Mouse (Mus musculus) midbrain, embryonic 16.5 days (tissue): Measurements from ENCODE around the gene Dglucy. TPM values are rescaled to one million over a fixed set of nuclear protein-coding genes. Genes with fewer than 3 reads are reported as not detected.

Experiments used
- ATAC-seq: fragments of 200-750 bp; cut with Nextera tagmentation; 2 replicates; pipeline ENCODE4 v1.8.0; 2017; ENCODE audit warnings: moderate TSS enrichment
- H3K27ac ChIP-seq: fragments of 300-500 bp; sonication (generic); 2 replicates; pipeline ENCODE4 v1.5.1; 2014; ENCODE audit warnings: mild to moderate bottlenecking, low read length, mixed read lengths
- H3K27me3 ChIP-seq: fragments of 300-500 bp; sonication (generic); 2 replicates; pipeline ENCODE4 v1.6.1; 2014; ENCODE audit warnings: low read depth, low read length, mixed read lengths; ENCODE audit not compliant: control insufficient read depth, insufficient read depth
- H3K36me3 ChIP-seq: fragments of 300-500 bp; sonication (generic); 2 replicates; pipeline ENCODE4 v1.6.1; 2014; ENCODE audit warnings: mild to moderate bottlenecking, low read length, moderate library complexity, mixed read lengths; ENCODE audit not compliant: control insufficient read depth, insufficient read depth
- H3K4me1 ChIP-seq: fragments of 300-500 bp; sonication (generic); 2 replicates; pipeline ENCODE4 v1.6.1; 2014; ENCODE audit warnings: mild to moderate bottlenecking, low read length, mixed read lengths; ENCODE audit not compliant: control insufficient read depth, insufficient read depth
- H3K4me2 ChIP-seq: fragments of 300-500 bp; sonication (generic); 2 replicates; pipeline ENCODE4 v1.6.1; 2014; ENCODE audit warnings: mild to moderate bottlenecking, low read length, mixed read lengths
- H3K4me3 ChIP-seq: fragments of 300-500 bp; sonication (generic); 2 replicates; pipeline ENCODE4 v1.5.1; 2014; ENCODE audit warnings: low read depth, mild to moderate bottlenecking, low read length, moderate library complexity, mixed read lengths
- H3K9ac ChIP-seq: fragments of 300-500 bp; sonication (generic); 2 replicates; pipeline ENCODE4 v1.6.1; 2014; ENCODE audit warnings: low read depth, low read length, mixed read lengths
- H3K9me3 ChIP-seq: fragments of 300-500 bp; sonication (generic); replicated peaks from 2 replicates; pipeline ENCODE4 v1.6.1; 2014; ENCODE audit warnings: mild to moderate bottlenecking, low read length, mixed read lengths; ENCODE audit not compliant: control insufficient read depth, poor library complexity, severe bottlenecking
- WGBS: fragments of 180-500 bp; shearing (Covaris S2); extraction: QIAGEN DNeasy Blood & Tissue Kit; methylation state at CpG from one replicate; pipeline ENCODE4 v1.1.7; 2014; 5-methylcytosine and 5-hydroxymethylcytosine counted together
- polyA plus RNA-seq: library from polyadenylated mRNA; unstranded; fragments of >200 nt; fragmentation: Nextera tagmentation; extraction: Ambion mirVana; gene quantifications from 2 replicates; pipeline ENCODE4 v1.2.1, GENCODE M21; 2015

Dglucy gene
- polyA plus RNA-seq, 1 experiment from 2014 or later: 2.9 TPM

DNA sequence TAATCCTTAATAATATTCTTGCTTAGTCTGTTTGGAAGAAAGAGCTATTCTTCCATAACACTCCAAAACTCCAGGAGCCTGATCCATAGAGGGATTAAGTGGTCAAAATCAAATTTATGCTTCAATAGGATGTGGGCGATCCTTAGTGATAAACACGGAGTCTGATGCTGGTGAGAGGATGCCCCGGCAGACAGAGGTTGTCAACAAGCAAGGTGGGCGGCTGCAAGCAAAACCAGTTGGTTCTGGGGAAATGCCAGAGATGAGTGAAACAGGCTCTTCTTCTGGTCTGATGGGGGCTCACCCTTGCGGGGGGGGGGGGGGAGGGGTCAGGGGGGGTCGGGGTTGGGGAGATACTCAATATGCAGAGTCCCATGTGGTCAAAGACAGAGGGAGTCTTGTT lies 97.1 kb downstream of the Dglucy start:
- ATAC-seq: no peak
- no peaks in the 10 kb centered on the region for H3K9me3 ChIP-seq
- H3K27me3 ChIP-seq: no peaks in the 10 kb centered on the region
- H3K4me2 ChIP-seq: no peak overlapping the region
- 77% methylated on average over 4 of the region's 6 CpGs for WGBS
- H3K4me1 ChIP-seq: no peaks in the 10 kb centered on the region
- no peaks in the 10 kb centered on the region for H3K36me3 ChIP-seq
- H3K27ac ChIP-seq: no peak overlapping the region
- no peak overlapping the region for H3K4me3 ChIP-seq
- H3K9ac ChIP-seq: no peak overlapping the region

DNA sequence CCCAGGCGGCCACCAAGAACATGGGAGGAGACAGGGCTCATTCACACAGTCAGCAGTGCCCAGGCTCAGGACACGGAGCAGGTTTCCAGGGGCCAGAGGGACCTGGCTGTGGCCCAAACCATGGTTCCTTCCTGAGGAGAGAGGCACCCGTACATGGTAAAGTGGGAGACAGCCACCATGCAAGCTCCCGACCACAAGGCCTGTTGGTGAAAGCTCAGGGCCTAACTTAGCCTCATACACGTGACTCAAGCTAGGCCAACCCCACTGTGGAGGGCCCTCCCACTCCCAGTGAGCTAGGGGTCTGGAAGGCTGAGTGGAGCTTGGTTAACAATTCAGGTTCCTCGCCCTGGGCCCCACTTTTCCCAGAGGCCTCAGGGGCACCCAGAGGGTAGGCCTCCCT lies 99.1 kb downstream of the Dglucy start:
- H3K27ac ChIP-seq: no peak overlapping the region
- H3K4me2 ChIP-seq: no peak overlapping the region
- no peak overlapping the region for H3K9ac ChIP-seq
- no peaks in the 10 kb centered on the region for H3K36me3 ChIP-seq
- no peak for ATAC-seq
- H3K9me3 ChIP-seq: no peaks in the 10 kb centered on the region
- no peak overlapping the region for H3K4me3 ChIP-seq
- H3K27me3 ChIP-seq: no peaks in the 10 kb centered on the region
- H3K4me1 ChIP-seq: no peaks in the 10 kb centered on the region
- 81% methylated on average over 6 of the region's 6 CpGs for WGBS

DNA sequence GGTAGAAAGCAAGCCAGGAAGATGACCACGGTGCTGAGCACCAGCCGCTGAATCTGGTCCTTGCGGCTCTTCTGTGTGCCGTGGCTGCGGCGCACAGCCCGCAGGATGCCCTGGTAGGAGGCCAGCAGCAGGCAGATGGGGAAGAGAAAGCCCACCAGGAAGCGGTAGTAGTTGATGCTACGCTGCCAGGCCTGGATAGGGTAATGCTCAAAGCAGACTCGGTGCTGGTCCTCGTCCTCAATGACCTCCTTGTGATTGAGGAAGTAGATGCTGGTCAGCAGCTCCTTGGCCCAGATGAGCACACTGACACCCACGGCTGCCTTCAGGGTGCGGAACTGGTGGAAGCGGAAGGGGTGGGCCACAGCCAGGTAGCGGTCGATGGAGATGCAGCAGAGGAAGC lies 99.7 kb downstream of the Dglucy start:
- no peak overlapping the region for H3K4me2 ChIP-seq
- no peak overlapping the region for H3K9ac ChIP-seq
- no peak overlapping the region for H3K4me3 ChIP-seq
- no peaks in the 10 kb centered on the region for H3K4me1 ChIP-seq
- H3K36me3 ChIP-seq: no peaks in the 10 kb centered on the region
- no peaks in the 10 kb centered on the region for H3K27me3 ChIP-seq
- no peak overlapping the region for H3K27ac ChIP-seq
- WGBS: 91% methylated on average over 16 of the region's 16 CpGs
- no peak for ATAC-seq
- H3K9me3 ChIP-seq: no peaks in the 10 kb centered on the region

DNA sequence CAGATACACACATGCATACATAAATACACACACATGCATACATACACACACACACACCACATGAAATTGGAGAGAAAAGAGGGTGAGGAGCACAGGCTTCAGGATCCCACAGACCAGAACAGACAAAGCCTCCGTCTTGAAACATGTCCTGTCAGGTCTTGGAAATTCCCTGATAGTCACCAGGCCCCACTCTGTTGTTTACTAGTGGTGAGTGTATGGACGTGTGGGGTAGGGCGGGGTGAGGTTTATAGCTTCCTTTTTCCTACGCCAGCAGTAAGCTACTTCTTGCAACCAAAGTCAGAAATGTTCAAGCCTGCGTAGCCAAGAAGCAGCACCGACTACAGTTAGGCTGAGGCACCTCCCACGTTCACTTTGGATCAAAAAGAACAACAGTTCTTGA lies 104.3 kb downstream of the Dglucy start:
- no peak for ATAC-seq
- WGBS: 85% methylated on average over 7 of the region's 7 CpGs

DNA sequence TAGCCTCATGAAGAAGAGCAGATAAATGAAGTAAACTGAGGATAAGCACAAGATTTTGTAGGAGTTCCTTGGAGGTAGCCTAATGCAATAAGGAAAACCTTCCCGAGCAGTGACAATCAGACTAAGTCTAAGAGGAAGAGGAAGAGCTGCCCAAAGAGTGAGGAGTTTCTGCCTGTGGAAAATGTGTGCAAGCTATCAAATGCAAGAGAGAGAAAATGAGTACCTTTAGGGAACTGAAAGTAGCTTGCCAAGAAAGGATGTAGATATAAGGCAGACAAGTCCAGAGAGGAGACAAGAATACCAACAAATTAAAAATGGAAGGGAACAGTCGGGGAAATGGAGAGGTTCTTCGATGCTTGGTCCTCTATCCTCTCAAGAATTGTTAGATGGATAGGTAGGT lies 106.7 kb downstream of the Dglucy start:
- H3K9ac ChIP-seq: no peak overlapping the region
- H3K36me3 ChIP-seq: no peaks in the 10 kb centered on the region
- H3K4me1 ChIP-seq: no peaks in the 10 kb centered on the region
- H3K9me3 ChIP-seq: no peaks in the 10 kb centered on the region
- no peak overlapping the region for H3K27ac ChIP-seq
- WGBS: 90% methylated on average over 3 of the region's 3 CpGs
- no peak overlapping the region for H3K4me3 ChIP-seq
- H3K27me3 ChIP-seq: no peaks in the 10 kb centered on the region
- no peak for ATAC-seq
- no peak overlapping the region for H3K4me2 ChIP-seq

More for the DNA sequence above, 104.3 kb downstream of the Dglucy start:
- no peaks in the 10 kb centered on the region for H3K27me3 ChIP-seq
- no peaks in the 10 kb centered on the region for H3K4me1 ChIP-seq
- H3K36me3 ChIP-seq: no peaks in the 10 kb centered on the region
- H3K27ac ChIP-seq: no peak overlapping the region
- H3K4me2 ChIP-seq: no peak overlapping the region
- no peak overlapping the region for H3K9ac ChIP-seq
- H3K9me3 ChIP-seq: no peaks in the 10 kb centered on the region
- no peak overlapping the region for H3K4me3 ChIP-seq

DNA sequence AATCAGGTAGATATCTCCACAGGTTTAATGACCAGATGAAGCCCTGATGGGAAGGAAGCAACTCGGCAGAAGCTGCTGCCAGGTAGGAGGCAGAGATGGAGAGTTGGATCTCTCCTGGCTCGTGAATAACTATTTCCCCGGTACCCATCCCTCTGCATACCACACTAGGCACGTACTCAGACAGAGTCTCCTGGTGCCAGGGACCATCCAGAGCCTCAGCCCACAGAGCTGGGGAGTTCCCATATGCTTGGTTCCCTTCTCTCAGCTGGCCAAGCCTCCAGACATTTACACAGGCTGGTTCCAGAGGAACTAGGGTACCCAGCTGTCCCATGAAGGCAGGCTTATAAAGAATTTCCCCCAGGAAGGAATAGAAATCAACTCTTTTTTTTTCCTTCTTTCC lies 108.0 kb downstream of the Dglucy start:
- 91% methylated on average over 4 of the region's 4 CpGs for WGBS

DNA sequence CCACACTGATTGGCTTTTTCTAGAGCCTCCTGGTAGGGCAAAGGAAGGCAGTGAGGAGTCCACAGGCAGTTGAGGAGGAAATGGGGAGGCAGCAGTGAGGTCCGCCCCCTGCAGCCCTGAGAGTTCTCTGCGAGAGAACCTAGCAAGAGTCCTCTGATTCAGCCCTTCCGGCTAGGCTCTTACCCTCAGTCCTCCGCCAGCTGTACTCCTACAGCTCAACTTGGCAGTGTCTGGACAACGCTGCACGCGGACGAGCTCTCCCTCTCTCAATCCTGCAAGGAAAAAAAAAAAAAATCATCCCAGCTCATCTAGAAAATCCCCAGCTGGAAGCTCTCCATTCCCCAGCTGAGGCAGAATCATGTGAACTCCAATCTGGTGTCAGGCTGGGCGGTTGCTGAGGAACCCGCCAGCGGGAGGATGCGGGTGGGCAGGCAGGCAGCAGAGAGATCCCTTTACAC lies 109.0 kb downstream of the Dglucy start:
- H3K9me3 ChIP-seq: no peaks in the 10 kb centered on the region
- ATAC-seq: peak; percentile 56; the same call in 1 of the 2 replicates
- WGBS: 27% methylated on average over 12 of the region's 12 CpGs

More for the DNA sequence above, 108.0 kb downstream of the Dglucy start:
- H3K27me3 ChIP-seq: no peaks in the 10 kb centered on the region
- ATAC-seq: no peak
- H3K9ac ChIP-seq: no peak overlapping the region
- no peaks in the 10 kb centered on the region for H3K4me1 ChIP-seq
- no peaks in the 10 kb centered on the region for H3K36me3 ChIP-seq
- H3K9me3 ChIP-seq: no peaks in the 10 kb centered on the region
- no peak overlapping the region for H3K4me2 ChIP-seq
- no peak overlapping the region for H3K27ac ChIP-seq
- no peak overlapping the region for H3K4me3 ChIP-seq

DNA sequence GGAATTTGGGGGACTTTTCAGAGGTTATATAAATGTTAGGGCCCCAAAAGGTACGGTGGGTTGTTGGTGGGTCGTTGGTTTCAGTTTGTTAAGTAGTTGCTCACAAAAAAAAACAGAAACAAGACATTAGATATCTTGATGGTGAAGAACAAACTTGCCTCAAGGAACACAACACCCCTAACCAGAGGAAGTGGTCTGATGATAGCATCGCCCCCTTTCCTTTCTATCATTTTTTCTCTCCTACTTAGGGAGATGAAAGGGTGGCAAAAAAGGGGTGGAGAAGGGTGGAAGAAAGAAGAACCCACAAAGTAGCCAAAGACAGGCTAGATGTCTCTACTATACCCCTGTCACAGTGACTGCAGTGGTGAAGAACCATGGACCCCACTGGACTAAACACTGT lies 111.7 kb downstream of the Dglucy start:
- H3K4me3 ChIP-seq: no peak overlapping the region
- H3K4me2 ChIP-seq: no peak overlapping the region
- H3K9ac ChIP-seq: no peak overlapping the region
- no peak overlapping the region for H3K27ac ChIP-seq
- no peaks in the 10 kb centered on the region for H3K27me3 ChIP-seq
- H3K9me3 ChIP-seq: no peaks in the 10 kb centered on the region
- no peaks in the 10 kb centered on the region for H3K36me3 ChIP-seq
- ATAC-seq: no peak
- H3K4me1 ChIP-seq: peaks cover 7% of the 10 kb centered on the region
- 91% methylated on average over 3 of the region's 3 CpGs for whole genome bisulfite sequencing

More for the DNA sequence above, 109.0 kb downstream of the Dglucy start:
- Histone ChIP-seq H3K27me3 (no peaks in the 10 kb centered on the region), H3K27ac (no peak overlapping the region), H3K9ac (no peak overlapping the region), H3K4me1 (no peaks in the 10 kb centered on the region), H3K4me2 (0 out of 2 replicates have a peak overlapping the region, but pooled peaks have one; percentile 4), H3K36me3 (no peaks in the 10 kb centered on the region), H3K4me3 (no peak overlapping the region)

DNA sequence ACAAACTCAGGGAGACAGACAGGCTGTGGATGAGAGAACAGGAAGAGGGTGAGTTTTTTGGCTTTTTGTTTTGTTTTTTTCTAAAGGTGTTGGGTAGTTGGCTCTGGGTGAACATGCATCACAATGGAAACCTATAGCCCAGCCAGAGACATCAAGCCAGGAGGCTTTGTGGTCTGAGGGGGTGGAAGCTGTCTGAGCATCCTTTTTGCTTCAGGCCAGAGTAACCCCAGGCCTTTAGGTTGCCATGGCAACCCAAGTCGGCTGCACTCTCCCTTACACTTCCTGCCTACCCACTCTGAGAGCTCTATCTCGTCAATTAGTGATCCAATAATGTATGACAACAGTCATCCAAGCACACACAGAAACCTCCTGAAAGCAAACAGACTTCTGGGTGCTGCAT lies 116.6 kb downstream of the Dglucy start:
- no peaks in the 10 kb centered on the region for H3K9me3 ChIP-seq
- H3K4me2 ChIP-seq: peak overlapping the region; percentile 6; the same call in 1 of the 2 replicates
- WGBS: 3% methylated on average over 2 of the region's 2 CpGs
- no peak overlapping the region for H3K4me3 ChIP-seq
- ATAC-seq: peak; percentile 69
- H3K4me1 ChIP-seq: peaks cover 30% of the 10 kb centered on the region
- H3K9ac ChIP-seq: no peak overlapping the region
- peaks cover 3% of the 10 kb centered on the region; the same call in 1 of the 2 replicates for H3K27me3 ChIP-seq
- peak overlapping the region; percentile 38; the same call in 1 of the 2 replicates for H3K27ac ChIP-seq
- no peaks in the 10 kb centered on the region for H3K36me3 ChIP-seq
